Mouse (Mus musculus): ENCODE results near the gene Hdhd3. TPM values are rescaled to one million over a fixed set of nuclear protein-coding genes. Genes with fewer than 3 reads are reported as not detected.
A peak's percentile ranks its signal among the peaks of the same experiment; 100 is the strongest.

Hdhd3 gene
- polyA plus RNA-seq, 2 experiments = 3.6 to 6.4 TPM

DNA sequence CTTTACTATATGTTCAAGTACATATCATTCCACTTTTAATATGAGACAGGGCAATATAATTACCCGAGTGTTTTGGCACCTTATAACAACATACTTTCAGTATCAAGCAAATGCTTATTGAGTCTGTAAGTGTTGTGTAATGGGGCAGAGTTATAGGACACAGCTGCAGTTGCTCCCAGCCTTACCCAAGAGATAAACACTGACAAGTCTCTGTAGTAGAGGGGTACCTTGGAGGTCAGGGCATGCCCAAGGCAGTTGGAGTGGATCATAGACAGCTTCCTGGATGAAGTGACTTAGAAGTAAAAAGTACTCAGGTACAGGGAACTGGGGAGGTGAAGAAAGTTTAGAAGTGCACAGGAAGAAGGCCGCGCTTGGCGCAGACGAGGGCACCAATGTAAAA lies 16.1 kb downstream of the Hdhd3 start:
- Histone ChIP-seq H3K27ac (no peak overlapping the region), H3K4me3 (ENCODE audit: insufficient read depth in 1 of 2, low read depth in 2 of 2, low read length in 2 of 2) (no peak overlapping the region), H3K9ac (replicated peaks) (no peak overlapping the region), H3K4me2 (ENCODE audit: low read depth) (no peak overlapping the region), H3K9me3 (ENCODE audit: control insufficient read depth, low read length) (no peaks in the 10 kb centered on the region), H3K36me3 (replicated peaks; ENCODE audit: control insufficient read depth, insufficient read depth, low read depth) (no peaks in the 10 kb centered on the region), H3K4me1 (replicated peaks; ENCODE audit: control insufficient read depth in 2 of 2, insufficient read depth in 2 of 2, low read length in 1 of 2) (peaks cover 21 to 27% of the 10 kb centered on the region in 2 experiments), H3K27me3 (ENCODE audit: control insufficient read depth, insufficient read depth, low read length) (peaks cover 4% of the 10 kb centered on the region)
- TF ChIP-seq EP300 (IDR thresholded peaks at IDR 0.05; ENCODE audit: low read depth) = no peak
- TF ChIP-seq CTCF (IDR thresholded peaks at IDR 0.05; ENCODE audit: low read depth) = no peak
- ATAC-seq (ENCODE audit: insufficient read depth) (no peak), DNase-seq (ENCODE audit: low read depth in 3 of 3, low spot score in 3 of 3) (no peak)
- WGBS (ENCODE audit: insufficient replicate concordance) = 79% methylated on average over 5 of the region's 5 CpGs

DNA sequence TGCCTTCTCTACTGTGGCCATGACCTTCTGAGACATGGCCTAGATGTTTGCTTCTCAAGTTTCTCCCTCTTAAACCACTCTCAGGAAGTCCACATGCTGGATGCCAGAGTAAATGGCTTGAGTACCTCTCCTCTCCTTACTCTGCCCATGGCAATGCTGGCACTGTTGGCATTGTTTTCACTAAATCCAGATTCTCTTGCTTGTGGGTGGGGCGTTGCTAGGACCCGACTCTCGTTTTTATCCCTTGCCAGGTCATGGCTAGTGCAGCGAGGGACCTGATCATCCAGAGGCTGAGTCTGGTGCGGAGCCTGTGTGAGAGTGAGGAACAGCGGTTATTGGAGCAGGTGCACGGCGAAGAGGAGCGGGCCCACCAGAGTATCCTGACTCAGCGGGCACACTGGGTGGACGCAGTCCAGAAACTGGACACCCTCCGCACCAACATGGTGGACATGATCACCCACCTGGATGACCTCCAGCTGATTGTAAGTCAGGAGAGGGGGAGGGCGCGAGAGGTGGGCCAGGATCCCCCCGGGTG lies 17.0 kb downstream of the Hdhd3 start:
- ATAC-seq (ENCODE audit: insufficient read depth) = no peak
- peaks cover 7% of the 10 kb centered on the region for H3K27me3 ChIP-seq (ENCODE audit: control insufficient read depth, insufficient read depth, low read length)
- H3K4me3 ChIP-seq (ENCODE audit: insufficient read depth in 1 of 2, low read depth in 2 of 2, low read length in 2 of 2) = no peak overlapping the region
- peak overlapping the region; percentile 28 for H3K4me2 ChIP-seq (ENCODE audit: low read depth)
- peaks cover 21 to 27% of the 10 kb centered on the region in 2 experiments for H3K4me1 ChIP-seq (replicated peaks; ENCODE audit: control insufficient read depth in 2 of 2, insufficient read depth in 2 of 2, low read length in 1 of 2)
- H3K9ac ChIP-seq (replicated peaks) = no peak overlapping the region
- no peak overlapping the region for H3K27ac ChIP-seq
- H3K36me3 ChIP-seq (replicated peaks; ENCODE audit: control insufficient read depth, insufficient read depth, low read depth) = no peaks in the 10 kb centered on the region
- TF ChIP-seq EP300 (IDR thresholded peaks at IDR 0.05; ENCODE audit: low read depth) (no peak), CTCF (IDR thresholded peaks at IDR 0.05; ENCODE audit: low read depth) (no peak)
- WGBS (ENCODE audit: insufficient replicate concordance) = 85% methylated on average over 15 of the region's 15 CpGs
- DNase-seq (ENCODE audit: low read depth in 3 of 3, low spot score in 3 of 3) = no peak
- H3K9me3 ChIP-seq (ENCODE audit: control insufficient read depth, low read length) = no peaks in the 10 kb centered on the region

DNA sequence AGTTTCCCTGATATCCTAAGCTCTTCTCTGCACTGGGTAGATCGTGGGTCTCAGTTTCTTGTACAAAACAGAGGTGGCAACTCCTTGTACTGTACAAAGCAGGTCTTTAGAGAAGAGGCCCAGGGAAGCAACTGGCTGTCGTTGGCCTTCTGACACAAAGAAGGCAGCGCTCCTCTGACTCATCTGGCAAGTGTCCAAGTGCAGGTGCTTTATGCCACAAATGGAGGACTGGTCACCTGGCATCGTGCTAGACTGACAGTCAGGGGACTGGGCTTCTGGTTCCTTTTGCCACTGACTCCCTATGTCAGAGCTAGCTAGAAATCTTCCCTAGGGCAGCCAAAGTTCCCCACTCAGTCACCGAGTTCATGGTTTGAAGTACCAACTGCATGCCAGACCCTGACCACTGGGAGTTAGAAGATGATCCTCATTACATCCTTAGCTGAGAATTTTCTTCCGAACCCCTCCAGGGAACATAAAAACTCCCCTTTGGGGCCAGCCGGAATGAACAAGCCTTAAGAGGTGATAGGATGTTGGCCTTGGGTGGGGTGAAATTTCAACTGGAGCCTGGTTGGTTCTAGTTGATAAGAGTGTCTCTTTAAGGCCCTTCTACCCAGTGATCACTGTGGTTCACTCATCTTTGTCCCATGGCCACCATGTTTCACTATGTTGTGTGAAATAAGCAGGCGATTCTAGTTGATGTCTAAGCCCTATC lies 17.7 kb downstream of the Hdhd3 start:
- peak; percentile 84 for ATAC-seq (ENCODE audit: insufficient read depth)
- peak overlapping the region; percentile 28 for H3K4me2 ChIP-seq (ENCODE audit: low read depth)
- H3K9me3 ChIP-seq (ENCODE audit: control insufficient read depth, low read length) = no peaks in the 10 kb centered on the region
- 66% methylated on average over 8 of the region's 8 CpGs for WGBS (ENCODE audit: insufficient replicate concordance)
- H3K36me3 ChIP-seq (replicated peaks; ENCODE audit: control insufficient read depth, insufficient read depth, low read depth) = no peaks in the 10 kb centered on the region
- peak overlapping the region; percentile 27 for H3K27ac ChIP-seq
- peak overlapping the region; percentile 18; the same call in 1 of the 2 replicates for H3K9ac ChIP-seq (replicated peaks)
- DNase-seq (ENCODE audit: low read depth in 3 of 3, low spot score in 3 of 3) = peak in 2 of 3 experiments; percentile 40 to 53
- peaks cover 21 to 27% of the 10 kb centered on the region in 2 experiments for H3K4me1 ChIP-seq (replicated peaks; ENCODE audit: control insufficient read depth in 2 of 2, insufficient read depth in 2 of 2, low read length in 1 of 2)
- H3K4me3 ChIP-seq (ENCODE audit: insufficient read depth in 1 of 2, low read depth in 2 of 2, low read length in 2 of 2) = no peak overlapping the region
- TF ChIP-seq EP300 (IDR thresholded peaks at IDR 0.05; ENCODE audit: low read depth) (no peak), CTCF (IDR thresholded peaks at IDR 0.05; ENCODE audit: low read depth) (no peak)
- peaks cover 12% of the 10 kb centered on the region for H3K27me3 ChIP-seq (ENCODE audit: control insufficient read depth, insufficient read depth, low read length)

DNA sequence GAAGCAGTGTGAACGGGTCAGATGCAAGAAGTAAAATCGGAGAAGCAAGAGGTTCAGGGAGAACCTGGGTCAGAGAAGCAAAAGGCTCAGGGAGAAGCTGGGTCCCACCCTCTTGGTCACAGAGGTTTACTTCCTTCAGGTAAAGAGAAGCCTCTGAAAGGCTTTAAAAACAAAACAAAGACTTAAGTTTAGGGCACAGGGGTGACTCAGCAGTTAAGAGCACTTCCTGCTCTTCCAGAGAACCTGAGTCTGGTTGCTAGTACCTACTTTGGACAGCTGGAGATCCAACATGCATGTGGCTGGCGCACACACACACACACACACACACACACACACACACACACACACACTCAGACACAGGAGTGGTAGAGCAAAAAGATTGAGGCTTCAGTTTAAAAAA lies 18.3 kb downstream of the Hdhd3 start:
- TF ChIP-seq EP300 (IDR thresholded peaks at IDR 0.05; ENCODE audit: low read depth) (no peak), CTCF (IDR thresholded peaks at IDR 0.05; ENCODE audit: low read depth) (no peak)
- WGBS (ENCODE audit: insufficient replicate concordance) = 52% methylated on average over 3 of the region's 3 CpGs
- no peak overlapping the region for H3K27ac ChIP-seq

DNA sequence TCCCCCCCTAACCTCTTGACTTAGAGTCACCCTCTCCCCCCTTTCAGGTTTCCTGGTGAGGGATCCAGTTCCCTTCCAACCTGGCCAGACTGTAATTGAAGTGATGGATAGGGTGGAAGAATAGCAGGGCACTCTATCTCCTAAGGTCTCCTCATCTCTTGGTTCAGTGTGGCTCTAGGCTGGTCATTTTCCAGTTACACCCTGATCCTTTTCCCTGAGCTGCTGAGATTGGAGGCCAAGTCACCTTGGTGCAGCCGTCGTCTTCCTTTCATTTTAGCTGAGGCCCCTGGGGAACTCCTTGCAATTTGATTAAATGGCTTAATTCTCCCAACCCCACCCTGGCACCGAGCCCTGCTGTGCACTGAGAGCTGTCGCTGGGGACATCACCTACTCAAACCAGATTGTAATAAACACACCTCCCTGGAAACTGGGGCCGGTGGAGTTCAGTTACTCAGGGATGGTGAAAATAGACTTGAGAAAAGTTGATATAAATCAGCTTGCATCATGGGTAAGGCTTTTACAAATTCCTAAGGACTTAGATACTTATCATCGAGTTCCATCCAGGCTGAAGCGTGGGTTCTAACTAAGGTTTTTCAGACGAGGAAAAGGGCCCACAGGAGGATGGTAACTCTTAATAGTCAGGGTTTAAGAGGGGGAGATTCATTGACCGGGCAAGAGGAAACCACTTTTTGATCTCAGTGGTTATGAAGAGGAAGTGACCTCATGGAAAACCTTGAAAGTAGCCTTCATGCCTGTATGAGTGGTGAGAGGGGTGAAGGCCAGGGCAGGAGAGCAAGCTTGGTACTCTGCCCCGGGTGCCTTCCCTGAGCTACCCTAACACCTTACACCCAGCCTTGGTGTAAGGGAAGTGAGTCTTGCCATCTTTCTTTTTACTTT lies 22.3 kb downstream of the Hdhd3 start:
- no peaks in the 10 kb centered on the region for H3K9me3 ChIP-seq (ENCODE audit: control insufficient read depth, low read length)
- peaks cover 20% of the 10 kb centered on the region in 2 experiments for H3K4me1 ChIP-seq (replicated peaks; ENCODE audit: control insufficient read depth in 2 of 2, insufficient read depth in 2 of 2, low read length in 1 of 2)
- no peak overlapping the region for H3K4me2 ChIP-seq (ENCODE audit: low read depth)
- WGBS (ENCODE audit: insufficient replicate concordance) = 24% methylated on average over 10 of the region's 10 CpGs
- DNase-seq (ENCODE audit: low read depth in 3 of 3, low spot score in 3 of 3) (no peak), ATAC-seq (ENCODE audit: insufficient read depth) (no peak)
- H3K36me3 ChIP-seq (replicated peaks; ENCODE audit: control insufficient read depth, insufficient read depth, low read depth) = no peaks in the 10 kb centered on the region
- H3K27ac ChIP-seq = no peak overlapping the region
- TF ChIP-seq CTCF (IDR thresholded peaks at IDR 0.05; ENCODE audit: low read depth) = no peak
- no peak for TF ChIP-seq EP300 (IDR thresholded peaks at IDR 0.05; ENCODE audit: low read depth)
- no peak overlapping the region for H3K9ac ChIP-seq (replicated peaks)
- peaks cover 26% of the 10 kb centered on the region for H3K27me3 ChIP-seq (ENCODE audit: control insufficient read depth, insufficient read depth, low read length)
- H3K4me3 ChIP-seq (ENCODE audit: insufficient read depth in 1 of 2, low read depth in 2 of 2, low read length in 2 of 2) = no peak overlapping the region

More for the DNA sequence above, 18.3 kb downstream of the Hdhd3 start:
- DNase-seq (ENCODE audit: low read depth in 3 of 3, low spot score in 3 of 3) (no peak), ATAC-seq (ENCODE audit: insufficient read depth) (no peak)
- peaks cover 21 to 27% of the 10 kb centered on the region in 2 experiments for H3K4me1 ChIP-seq (replicated peaks; ENCODE audit: control insufficient read depth in 2 of 2, insufficient read depth in 2 of 2, low read length in 1 of 2)
- H3K36me3 ChIP-seq (replicated peaks; ENCODE audit: control insufficient read depth, insufficient read depth, low read depth) = no peaks in the 10 kb centered on the region
- H3K9ac ChIP-seq (replicated peaks) = no peak overlapping the region
- H3K4me3 ChIP-seq (ENCODE audit: insufficient read depth in 1 of 2, low read depth in 2 of 2, low read length in 2 of 2) = no peak overlapping the region
- H3K27me3 ChIP-seq (ENCODE audit: control insufficient read depth, insufficient read depth, low read length) = peaks cover 19% of the 10 kb centered on the region
- no peak overlapping the region for H3K4me2 ChIP-seq (ENCODE audit: low read depth)
- H3K9me3 ChIP-seq (ENCODE audit: control insufficient read depth, low read length) = no peaks in the 10 kb centered on the region
